Comparison of ENCODE assay signal across 23 mouse cellular contexts in the genomic region with DNA sequence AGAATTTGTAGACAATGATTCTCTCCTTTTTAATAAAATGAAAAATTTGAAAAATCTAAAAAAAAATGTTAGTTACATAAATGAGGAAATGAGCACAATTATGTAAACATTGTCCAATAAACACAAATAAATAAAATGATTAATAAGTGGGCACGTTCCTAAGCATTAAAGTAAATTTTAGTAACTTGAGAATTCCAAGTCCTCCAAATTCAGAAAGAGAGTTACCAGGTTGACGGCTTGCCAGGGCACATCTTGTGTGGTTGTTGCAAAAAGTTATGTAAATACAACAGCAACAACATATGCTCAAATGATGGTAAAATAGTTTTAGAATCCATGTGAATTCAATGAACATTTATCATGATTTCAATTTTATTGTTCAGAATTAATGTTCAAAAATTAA. TPM values are rescaled to one million over a fixed set of nuclear protein-coding genes. Genes with fewer than 3 reads are reported as not detected.
A peak's percentile ranks its signal among the peaks of the same experiment; 100 is the strongest.
DNase-seq lines count a peak whose midpoint lies in the region; ATAC-seq and TF ChIP-seq lines count a peak whose summit lies in the region.
"Not testable (repeated sequence)": the region's sequence is repeated elsewhere in the genome, so short reads cannot be mapped to it uniquely, and the experiment has no call there.
"Had no signal": no experiment of that assay in that cellular context is flagged by ENCODE, and none has a peak within 500 bp of the region (broad histone marks: within the 10 kb centered on the region; RNA-seq: fewer than 3 reads in every experiment).

No protein-coding gene starts in this region.

- 69% methylated on average over 2 of the region's 2 CpGs for WGBS in embryonic facial prominence, embryonic 15.5 days
- 59% methylated on average over 2 of the region's 2 CpGs for WGBS in heart, embryonic 13.5 days
- 74% methylated on average over 2 of the region's 2 CpGs for WGBS in hindbrain, postnatal 0 days
- WGBS in kidney, postnatal 0 days, result 69% methylated on average over 2 of the region's 2 CpGs
- 59% methylated on average over 2 of the region's 2 CpGs for WGBS in liver, postnatal 0 days (ENCODE audit: insufficient replicate concordance)
- WGBS in midbrain, postnatal 0 days, result 68% methylated on average over 2 of the region's 2 CpGs
- 66% methylated on average over 2 of the region's 2 CpGs for WGBS in stomach, postnatal 0 days

- not testable (repeated sequence) for H3K4me1 ChIP-seq in embryonic facial prominence, embryonic 15.5 days; heart, embryonic 13.5 days; hindbrain, postnatal 0 days (ENCODE audit: insufficient read depth, low read length); kidney, postnatal 0 days (replicated peaks; ENCODE audit: insufficient read depth, low read length); liver, postnatal 0 days (ENCODE audit: insufficient read depth); midbrain, postnatal 0 days (ENCODE audit: insufficient read depth, low read length); stomach, postnatal 0 days (replicated peaks; ENCODE audit: control insufficient read depth, insufficient read depth)

- not testable (repeated sequence) for H3K4me3 ChIP-seq in embryonic facial prominence, embryonic 15.5 days (replicated peaks); heart, embryonic 13.5 days; hindbrain, postnatal 0 days (ENCODE audit: low read length); kidney, postnatal 0 days (replicated peaks; ENCODE audit: low read depth, low read length); liver, postnatal 0 days (ENCODE audit: low read depth, low read length); midbrain, postnatal 0 days (ENCODE audit: low read depth, low read length); stomach, postnatal 0 days (ENCODE audit: low read depth, low read length)

- not testable (repeated sequence) for H3K4me2 ChIP-seq in embryonic facial prominence, embryonic 15.5 days (replicated peaks); heart, embryonic 13.5 days; hindbrain, postnatal 0 days (ENCODE audit: low read depth, low read length); kidney, postnatal 0 days (ENCODE audit: low read length); liver, postnatal 0 days (ENCODE audit: low read depth, low read length); midbrain, postnatal 0 days (ENCODE audit: low read depth, low read length, poor library complexity, severe bottlenecking); stomach, postnatal 0 days (replicated peaks; ENCODE audit: low read depth)

- H3K9ac ChIP-seq in embryonic facial prominence, embryonic 15.5 days; heart, embryonic 13.5 days; hindbrain, postnatal 0 days (replicated peaks; ENCODE audit: low read length); kidney, postnatal 0 days (ENCODE audit: low read depth, low read length); liver, postnatal 0 days (replicated peaks); midbrain, postnatal 0 days (replicated peaks; ENCODE audit: low read length, poor library complexity, severe bottlenecking); stomach, postnatal 0 days (ENCODE audit: low read length): not testable (repeated sequence)

- H3K27ac ChIP-seq in embryonic facial prominence, embryonic 15.5 days (replicated peaks); heart, embryonic 13.5 days (replicated peaks); hindbrain, postnatal 0 days; kidney, postnatal 0 days; liver, postnatal 0 days (ENCODE audit: low read depth); midbrain, postnatal 0 days (ENCODE audit: low read depth, low read length); stomach, postnatal 0 days (replicated peaks): not testable (repeated sequence)

- ATAC-seq in embryonic facial prominence, embryonic 15.5 days (ENCODE audit: insufficient number of reproducible peaks, low FRiP score, low TSS enrichment, low read depth), result peak; percentile 73
- ATAC-seq in heart, embryonic 13.5 days (ENCODE audit: extremely low read depth, insufficient number of reproducible peaks, low FRiP score, low TSS enrichment), result peak; percentile 73; the same call in 1 of the 2 replicates
- 0 out of 2 replicates have a peak, but pooled peaks have one; percentile 32 for ATAC-seq in hindbrain, postnatal 0 days
- peak; percentile 57; the same call in 1 of the 2 replicates for ATAC-seq in kidney, postnatal 0 days (replicated peaks; ENCODE audit: low FRiP score, low read depth)
- ATAC-seq in liver, postnatal 0 days, result 0 out of 2 replicates have a peak, but pooled peaks have one; percentile 31
- peak; percentile 81 for ATAC-seq in midbrain, postnatal 0 days (ENCODE audit: low FRiP score)
- peak; percentile 45 for ATAC-seq in stomach, postnatal 0 days (ENCODE audit: low FRiP score, low TSS enrichment)

- TF ChIP-seq CTCF in hindbrain, postnatal 0 days (IDR thresholded peaks at IDR 0.05; ENCODE audit: low read depth); kidney, postnatal 0 days (IDR thresholded peaks at IDR 0.05; ENCODE audit: low read depth); liver, postnatal 0 days (IDR thresholded peaks at IDR 0.05; ENCODE audit: low read depth); midbrain, postnatal 0 days (IDR thresholded peaks at IDR 0.05); stomach, postnatal 0 days (IDR thresholded peaks at IDR 0.05; ENCODE audit: low read depth): not testable (repeated sequence)

- H3K9me3 ChIP-seq in embryonic facial prominence, embryonic 15.5 days (replicated peaks); hindbrain, postnatal 0 days (ENCODE audit: low read length); kidney, postnatal 0 days (replicated peaks; ENCODE audit: low read length); liver, postnatal 0 days (ENCODE audit: low read length); midbrain, postnatal 0 days (ENCODE audit: low read length); stomach, postnatal 0 days (ENCODE audit: control insufficient read depth, low read length): not testable (repeated sequence)
- peaks cover 11% of the 10 kb centered on the region for H3K9me3 ChIP-seq in heart, embryonic 13.5 days

- not testable (repeated sequence) for DNase-seq in hindbrain, postnatal 0 days (ENCODE audit: low spot score); kidney, postnatal 0 days (ENCODE audit: low spot score); liver, postnatal 0 days; midbrain, postnatal 0 days (ENCODE audit: low spot score); stomach, postnatal 0 days (ENCODE audit: low spot score)

- not testable (repeated sequence) for H3K36me3 ChIP-seq in embryonic facial prominence, embryonic 15.5 days; heart, embryonic 13.5 days; hindbrain, postnatal 0 days (ENCODE audit: insufficient read depth, low read length); kidney, postnatal 0 days (ENCODE audit: insufficient read depth, low read length); liver, postnatal 0 days (replicated peaks; ENCODE audit: insufficient read depth, low read length); midbrain, postnatal 0 days (ENCODE audit: insufficient read depth, low read length); stomach, postnatal 0 days (ENCODE audit: control insufficient read depth, insufficient read depth, low read length)

- not testable (repeated sequence) for TF ChIP-seq EP300 in liver, postnatal 0 days (IDR thresholded peaks at IDR 0.05; ENCODE audit: low read depth); stomach, postnatal 0 days (optimal IDR thresholded peaks at IDR 0.05)

- not testable (repeated sequence) for H3K27me3 ChIP-seq in embryonic facial prominence, embryonic 15.5 days; heart, embryonic 13.5 days (replicated peaks); hindbrain, postnatal 0 days (ENCODE audit: insufficient read depth, low read length); kidney, postnatal 0 days (ENCODE audit: insufficient read depth, low read length); liver, postnatal 0 days (ENCODE audit: insufficient read depth, low read length); midbrain, postnatal 0 days (ENCODE audit: insufficient read depth, low read length); stomach, postnatal 0 days (ENCODE audit: control insufficient read depth, insufficient read depth, low read length)

RNA-seq across cellular contexts. Expression of a gene that starts 14.4 kb away (rescaled TPM):
- polyA plus RNA-seq in embryonic facial prominence, embryonic 15.5 days (2015; fragmentation: Nextera tagmentation; extraction: Ambion mirVana), result not detected in 2 replicates
- not detected in 2 replicates for polyA plus RNA-seq in heart, embryonic 13.5 days (2015; fragmentation: Nextera tagmentation; extraction: Ambion mirVana)
- total RNA-seq in hindbrain, postnatal 0 days (2014; rRNA removed), result not detected in 2 replicates
- not detected in 2 replicates for polyA plus RNA-seq in hindbrain, postnatal 0 days (2015; fragmentation: Nextera tagmentation; extraction: Ambion mirVana)
- not detected in 2 replicates for polyA plus RNA-seq in kidney, postnatal 0 days (2015; fragmentation: Nextera tagmentation; extraction: Ambion mirVana)
- polyA plus RNA-seq in liver, postnatal 0 days (2015; fragmentation: Nextera tagmentation; extraction: Ambion mirVana), result not detected in 2 replicates
- not detected in 2 replicates for total RNA-seq in midbrain, postnatal 0 days (2014; rRNA removed)
- not detected in 2 replicates for polyA plus RNA-seq in midbrain, postnatal 0 days (2015; fragmentation: Nextera tagmentation; extraction: Ambion mirVana)
- not detected in 2 replicates for polyA plus RNA-seq in stomach, postnatal 0 days (2015; fragmentation: Nextera tagmentation; extraction: Ambion mirVana)
- total RNA-seq: adrenal gland, postnatal 25 days; gastrocnemius, adult 18-20 months; gastrocnemius, postnatal 36 days; heart, adult 2 months; hematopoietic stem cell, adult 5-6 weeks; left cerebral cortex, postnatal 14 days had no signal
- polyA plus RNA-seq: brain, embryonic 14.5 days; forebrain, embryonic 10.5 days; heart, adult 2 months; heart, embryonic 16.5 days; inflammation-experienced regulatory T-cells, adult 6 months; liver, embryonic 16.5 days; midbrain, embryonic 10.5 days; neural tube, embryonic 14.5 days; stomach, embryonic 16.5 days; thymus, adult 2 months had no signal

RNA-seq across cellular contexts. Expression of a gene that starts 27.3 kb away (rescaled TPM):
- 0.33 TPM in 1 of 2 replicates, not detected in the other for polyA plus RNA-seq in embryonic facial prominence, embryonic 15.5 days (2015; fragmentation: Nextera tagmentation; extraction: Ambion mirVana)
- polyA plus RNA-seq in heart, embryonic 13.5 days (2015; fragmentation: Nextera tagmentation; extraction: Ambion mirVana), result 0.28 TPM in 1 of 2 replicates, not detected in the other
- not detected in 2 replicates for total RNA-seq in hindbrain, postnatal 0 days (2014; rRNA removed)
- not detected in 2 replicates for polyA plus RNA-seq in hindbrain, postnatal 0 days (2015; fragmentation: Nextera tagmentation; extraction: Ambion mirVana)
- polyA plus RNA-seq in kidney, postnatal 0 days (2015; fragmentation: Nextera tagmentation; extraction: Ambion mirVana), result not detected in 2 replicates
- not detected in 2 replicates for polyA plus RNA-seq in liver, postnatal 0 days (2015; fragmentation: Nextera tagmentation; extraction: Ambion mirVana)
- not detected in 2 replicates for total RNA-seq in midbrain, postnatal 0 days (2014; rRNA removed)
- not detected in 2 replicates for polyA plus RNA-seq in midbrain, postnatal 0 days (2015; fragmentation: Nextera tagmentation; extraction: Ambion mirVana)
- not detected in 2 replicates for polyA plus RNA-seq in stomach, postnatal 0 days (2015; fragmentation: Nextera tagmentation; extraction: Ambion mirVana)
- total RNA-seq: adrenal gland, postnatal 25 days; ES-E14; gastrocnemius, adult 18-20 months; gastrocnemius, postnatal 36 days; heart, adult 2 months; hematopoietic stem cell, adult 5-6 weeks; left cerebral cortex, postnatal 14 days had no signal
- polyA plus RNA-seq: brain, embryonic 14.5 days; forebrain, embryonic 10.5 days; heart, adult 2 months; heart, embryonic 16.5 days; inflammation-experienced regulatory T-cells, adult 6 months; liver, embryonic 16.5 days; midbrain, embryonic 10.5 days; neural tube, embryonic 14.5 days; stomach, embryonic 16.5 days; thymus, adult 2 months had no signal

Comparison
In these comparisons a context has a peak if more than half of its experiments do, and no peak if none do; other contexts are left out.
1. ATAC-seq: peak in every context shown above with its lines; median percentile 81 in midbrain, postnatal 0 days; 73 in embryonic facial prominence, embryonic 15.5 days; 73 in heart, embryonic 13.5 days; 57 in kidney, postnatal 0 days; 45 in stomach, postnatal 0 days; 32 in hindbrain, postnatal 0 days; 31 in liver, postnatal 0 days.